Comparison of ENCODE assay signal across 7 mouse cellular contexts in the genomic region with DNA sequence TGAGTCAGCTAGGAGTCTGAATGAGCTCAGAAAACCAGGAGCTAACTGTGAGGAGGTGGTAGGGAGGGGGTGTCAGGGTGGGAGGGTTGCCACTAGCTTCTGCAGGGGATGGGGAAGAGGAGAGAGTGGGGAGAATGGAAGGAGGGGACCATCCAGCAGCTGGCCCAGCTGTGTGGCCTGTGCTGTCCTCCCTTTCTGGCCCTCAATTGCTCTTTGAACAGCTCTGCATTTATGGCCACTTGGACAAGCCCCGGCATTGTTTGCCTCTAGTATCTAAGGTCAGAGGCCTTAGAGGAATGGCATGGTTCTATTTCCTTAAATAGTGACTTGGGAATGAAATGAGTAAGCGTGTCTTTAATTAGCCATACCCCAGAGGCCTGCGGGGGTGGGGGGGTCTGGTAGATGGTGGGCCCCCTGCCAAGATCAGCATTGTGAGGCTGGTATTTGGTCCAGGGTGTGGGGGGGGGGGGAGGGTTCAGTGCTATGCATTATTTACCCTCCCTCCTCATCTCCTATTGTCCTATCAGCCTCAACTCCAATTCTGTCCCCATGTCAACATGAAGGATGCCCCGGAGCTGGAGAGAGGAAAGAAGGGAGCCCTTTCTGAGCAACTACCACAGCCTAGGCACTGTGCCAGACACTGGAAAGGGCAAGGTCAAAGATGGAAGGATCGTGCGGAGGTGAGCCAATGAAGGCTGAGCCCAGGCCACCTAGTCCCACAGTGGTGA.
DNase-seq lines count a peak whose midpoint lies in the region; ATAC-seq and TF ChIP-seq lines count a peak whose summit lies in the region.

No protein-coding gene starts in this region.

- H3K27me3 ChIP-seq in heart, embryonic 13.5 days (replicated peaks), result no peaks in the 10 kb centered on the region
- H3K27me3 ChIP-seq in limb, embryonic 14.5 days (ENCODE audit: control insufficient read depth, insufficient read depth, low read length), result no peaks in the 10 kb centered on the region

- peak overlapping the region; percentile 91 for H3K27ac ChIP-seq in heart, embryonic 13.5 days (replicated peaks)
- H3K27ac ChIP-seq in limb, embryonic 14.5 days (replicated peaks; ENCODE audit: low read depth, low read length), result peak overlapping the region; percentile 10; the same call in 1 of the 2 replicates

- H3K4me1 ChIP-seq in heart, embryonic 13.5 days, result peaks cover 48% of the 10 kb centered on the region
- H3K4me1 ChIP-seq in limb, embryonic 14.5 days (ENCODE audit: control insufficient read depth, insufficient read depth, low read length), result peaks cover 29% of the 10 kb centered on the region

- peak overlapping the region; percentile 14 for H3K4me2 ChIP-seq in heart, embryonic 13.5 days
- no peak overlapping the region for H3K4me2 ChIP-seq in limb, embryonic 14.5 days (replicated peaks; ENCODE audit: low read depth, low read length, severe bottlenecking)

- no peaks in the 10 kb centered on the region for H3K9me3 ChIP-seq in heart, embryonic 13.5 days
- H3K9me3 ChIP-seq in limb, embryonic 14.5 days (ENCODE audit: control insufficient read depth, low read length), result no peaks in the 10 kb centered on the region

- DNase-seq in MN1 (ENCODE audit: low spot score), result peak; percentile 29
- peak; percentile 74 for DNase-seq in adrenal gland, postnatal 25 days
- peak; percentile 68 for DNase-seq in limb, embryonic 14.5 days (ENCODE audit: low spot score)
- DNase-seq in left cerebral cortex, postnatal 14 days (ENCODE audit: low spot score in 2 of 2), result no peak
- DNase-seq in layer of hippocampus, adult 9-10 months (ENCODE audit: low spot score), result no peak

- peak; percentile 65; the same call in 1 of the 2 replicates for ATAC-seq in heart, embryonic 13.5 days (ENCODE audit: extremely low read depth, insufficient number of reproducible peaks, low FRiP score, low TSS enrichment)
- peak; percentile 56 for ATAC-seq in limb, embryonic 14.5 days (ENCODE audit: low FRiP score, low read depth)
- no peak for ATAC-seq in erythroid progenitor cell, adult 5-6 weeks (replicated peaks; ENCODE audit: low FRiP score, poor library complexity, severe bottlenecking)

- WGBS in heart, embryonic 13.5 days, result 8% methylated on average over 6 of the region's 6 CpGs
- WGBS in limb, embryonic 14.5 days, result 12% methylated on average over 6 of the region's 6 CpGs

- peak overlapping the region; percentile 65; the same call in 1 of the 2 replicates for H3K9ac ChIP-seq in heart, embryonic 13.5 days
- H3K9ac ChIP-seq in limb, embryonic 14.5 days (ENCODE audit: low read depth, low read length, severe bottlenecking), result no peak overlapping the region

- TF ChIP-seq POLR2A in limb, embryonic 14.5 days (IDR thresholded peaks at IDR 0.05; ENCODE audit: borderline replicate concordance, extremely low read depth, insufficient read depth, insufficient read length), result no peak

- H3K36me3 ChIP-seq in heart, embryonic 13.5 days, result no peaks in the 10 kb centered on the region
- no peaks in the 10 kb centered on the region for H3K36me3 ChIP-seq in limb, embryonic 14.5 days (ENCODE audit: control insufficient read depth, insufficient read depth, low read length)

- H3K4me3 ChIP-seq in heart, embryonic 13.5 days, result no peak overlapping the region
- no peak overlapping the region for H3K4me3 ChIP-seq in limb, embryonic 14.5 days (replicated peaks; ENCODE audit: low read length)

- intact Hi-C loops in left cerebral cortex, postnatal 14 days (cut with DNase I), result no loop called here

Comparison
In these comparisons a context has a peak if more than half of its experiments do, and no peak if none do; other contexts are left out.
1. DNase-seq: peak in MN1 (single experiment), adrenal gland, postnatal 25 days (single experiment) and limb, embryonic 14.5 days (single experiment); none in left cerebral cortex, postnatal 14 days (0 of 2) and layer of hippocampus, adult 9-10 months (single experiment).